Mouse (Mus musculus) limb, embryonic 13.5 days (tissue): ENCODE measurements around the gene Rtn4rl1. TPM values are rescaled to one million over a fixed set of nuclear protein-coding genes. Genes with fewer than 3 reads are reported as not detected.

ENCODE experiments used
- ATAC-seq: fragments of 200-750 bp; cut with Nextera tagmentation; 2 replicates; pipeline ENCODE4 v1.8.0; 2017; ENCODE audit warnings: low read depth, moderate number of reproducible peaks, moderate TSS enrichment; ENCODE audit not compliant: low FRiP score
- H3K27ac ChIP-seq: fragments of 300-500 bp; sonication (generic); 2 replicates; pipeline ENCODE4 v1.5.1; 2015; ENCODE audit warnings: inconsistent platforms, mild to moderate bottlenecking, moderate library complexity
- H3K27me3 ChIP-seq: fragments of 300-500 bp; sonication (generic); 2 replicates; pipeline ENCODE4 v1.6.1; 2015; ENCODE audit warnings: mild to moderate bottlenecking, inconsistent platforms
- H3K36me3 ChIP-seq: fragments of 300-500 bp; sonication (generic); 2 replicates; pipeline ENCODE4 v1.6.1; 2015; ENCODE audit warnings: inconsistent platforms, mild to moderate bottlenecking, moderate library complexity
- H3K4me1 ChIP-seq: fragments of 300-500 bp; sonication (generic); 2 replicates; pipeline ENCODE4 v1.6.1; 2015; ENCODE audit warnings: inconsistent platforms
- H3K4me2 ChIP-seq: fragments of 300-500 bp; sonication (generic); replicated peaks from 2 replicates; pipeline ENCODE4 v1.6.1; 2015; ENCODE audit warnings: inconsistent platforms, mild to moderate bottlenecking, moderate library complexity
- H3K4me3 ChIP-seq: fragments of 300-500 bp; sonication (generic); 2 replicates; pipeline ENCODE4 v1.5.1; 2015; ENCODE audit warnings: moderate library complexity, mild to moderate bottlenecking, inconsistent platforms
- H3K9ac ChIP-seq: fragments of 300-500 bp; sonication (generic); 2 replicates; pipeline ENCODE4 v1.6.1; 2015; ENCODE audit warnings: mild to moderate bottlenecking, inconsistent platforms
- H3K9me3 ChIP-seq: fragments of 300-500 bp; sonication (generic); 2 replicates; pipeline ENCODE4 v1.6.1; 2016; ENCODE audit warnings: inconsistent platforms
- WGBS: fragments of 180-500 bp; shearing (Covaris S2); methylation state at CpG from one replicate; pipeline ENCODE4 v1.1.7; 2015; 5-methylcytosine and 5-hydroxymethylcytosine counted together
- polyA plus RNA-seq: library from polyadenylated mRNA; unstranded; fragments of >200 nt; fragmentation: Nextera tagmentation; extraction: Ambion mirVana; gene quantifications from 2 replicates; pipeline ENCODE4 v1.2.1, GENCODE M21; 2015

Gene Rtn4rl1
- polyA plus RNA-seq, 1 experiment from 2014 or later: 3.1 TPM

- Histone ChIP-seq H3K9me3 (no peaks in the 10 kb centered on the region), H3K27ac (peak overlapping the region; percentile 92), H3K9ac (peak overlapping the region; percentile 90), H3K4me3 (peak overlapping the region; percentile 75), H3K36me3 (peaks cover 54% of the 10 kb centered on the region), H3K27me3 (peaks cover 94% of the 10 kb centered on the region), H3K4me2 (peak overlapping the region; percentile 87), H3K4me1 (peaks cover 89% of the 10 kb centered on the region)
- 3% methylated on average over 67 of the region's 68 CpGs for WGBS
- no peak for ATAC-seq
Observed at GRCm38 (mm10) chr11:75166861-75167642, 26.5 kb upstream of the Rtn4rl1 start.

GRCm38 (mm10) chr11:75167643-75168589 is 25.7 kb upstream of the Rtn4rl1 start:
- peaks cover 99% of the 10 kb centered on the region for H3K27me3 ChIP-seq
- peak overlapping the region; percentile 75 for H3K4me3 ChIP-seq
- H3K9ac ChIP-seq: peak overlapping the region; percentile 90
- WGBS: 5% methylated on average over 53 of the region's 63 CpGs
- H3K36me3 ChIP-seq: peaks cover 46% of the 10 kb centered on the region
- peak overlapping the region; percentile 92 for H3K27ac ChIP-seq
- peaks cover 89% of the 10 kb centered on the region for H3K4me1 ChIP-seq
- H3K4me2 ChIP-seq: peak overlapping the region; percentile 87
- no peak for ATAC-seq
- H3K9me3 ChIP-seq: no peaks in the 10 kb centered on the region

- Histone ChIP-seq H3K27ac (peak overlapping the region; percentile 92), H3K4me2 (peak overlapping the region; percentile 87), H3K36me3 (peaks cover 37% of the 10 kb centered on the region), H3K27me3 (peaks cover 99% of the 10 kb centered on the region), H3K9ac (peak overlapping the region; percentile 90), H3K4me1 (peaks cover 86% of the 10 kb centered on the region), H3K4me3 (peak overlapping the region; percentile 75), H3K9me3 (no peaks in the 10 kb centered on the region)
- under 1% methylated on average over 72 of the region's 83 CpGs for WGBS
- peak; percentile 43 for ATAC-seq
Observed at GRCm38 (mm10) chr11:75168590-75169361, 24.8 kb upstream of the Rtn4rl1 start.

- Histone ChIP-seq H3K9me3 (no peaks in the 10 kb centered on the region), H3K36me3 (peaks cover 29% of the 10 kb centered on the region), H3K4me2 (peak within 1 kb of the TSS; percentile 87), H3K4me3 (peak within 1 kb of the TSS; percentile 75), H3K27me3 (peaks cover 96% of the 10 kb centered on the region), H3K9ac (peak within 1 kb of the TSS; percentile 90), H3K27ac (peak within 1 kb of the TSS; percentile 92), H3K4me1 (peaks cover 83% of the 10 kb centered on the region)
- no peak for ATAC-seq
- WGBS: 4% methylated on average over 23 of the region's 23 CpGs
Observed at GRCm38 (mm10) chr11:75169405-75170080, 24.0 kb upstream of the Rtn4rl1 start, which contains the start of gene Hic1. Gene Hic1, minus strand, starts transcription at chr11:75169519.

- H3K9ac ChIP-seq: peak overlapping the region; percentile 43; the same call in 1 of the 2 replicates
- peaks cover 76% of the 10 kb centered on the region for H3K4me1 ChIP-seq
- ATAC-seq: peak; percentile 60
Observed at GRCm38 (mm10) chr11:75170136-75170751, 23.3 kb upstream of the Rtn4rl1 start.

GRCm38 (mm10) chr11:75171186-75171865 is 22.3 kb upstream of the Rtn4rl1 start:
- Histone ChIP-seq H3K27me3 (peaks cover 78% of the 10 kb centered on the region), H3K9ac (no peak overlapping the region), H3K36me3 (peaks cover 18% of the 10 kb centered on the region), H3K27ac (no peak overlapping the region), H3K4me3 (peak overlapping the region; percentile 56), H3K4me1 (peaks cover 65% of the 10 kb centered on the region), H3K4me2 (peak overlapping the region; percentile 85), H3K9me3 (no peaks in the 10 kb centered on the region)
- no peak for ATAC-seq
- WGBS: 12% methylated on average over 17 of the region's 17 CpGs

More at GRCm38 (mm10) chr11:75170136-75170751, 23.3 kb upstream of the Rtn4rl1 start:
- peaks cover 89% of the 10 kb centered on the region for H3K27me3 ChIP-seq
- no peak overlapping the region for H3K27ac ChIP-seq
- H3K4me3 ChIP-seq: peak overlapping the region; percentile 75
- no peaks in the 10 kb centered on the region for H3K9me3 ChIP-seq
- H3K4me2 ChIP-seq: peak overlapping the region; percentile 87
- under 1% methylated on average over 38 of the region's 38 CpGs for WGBS
- peaks cover 22% of the 10 kb centered on the region for H3K36me3 ChIP-seq

GRCm38 (mm10) chr11:75172151-75173094 is 21.2 kb upstream of the Rtn4rl1 start:
- peaks cover 18% of the 10 kb centered on the region for H3K36me3 ChIP-seq
- H3K27ac ChIP-seq: no peak overlapping the region
- no peaks in the 10 kb centered on the region for H3K9me3 ChIP-seq
- peak overlapping the region; percentile 43 for H3K9ac ChIP-seq
- H3K4me3 ChIP-seq: peak overlapping the region; percentile 56
- H3K4me1 ChIP-seq: peaks cover 57% of the 10 kb centered on the region
- no peak for ATAC-seq
- peak overlapping the region; percentile 85 for H3K4me2 ChIP-seq
- peaks cover 68% of the 10 kb centered on the region for H3K27me3 ChIP-seq
- under 1% methylated on average over 75 of the region's 75 CpGs for WGBS

GRCm38 (mm10) chr11:75173095-75173798 is 20.3 kb upstream of the Rtn4rl1 start:
- Histone ChIP-seq H3K4me2 (peak overlapping the region; percentile 85), H3K27me3 (peaks cover 59% of the 10 kb centered on the region), H3K4me1 (peaks cover 63% of the 10 kb centered on the region), H3K9ac (peak overlapping the region; percentile 51), H3K36me3 (peaks cover 21% of the 10 kb centered on the region), H3K4me3 (peak overlapping the region; percentile 56), H3K9me3 (no peaks in the 10 kb centered on the region), H3K27ac (no peak overlapping the region)
- under 1% methylated on average over 69 of the region's 71 CpGs for WGBS
- peak; percentile 44 for ATAC-seq

GRCm38 (mm10) chr11:75173799-75174165 is 19.8 kb upstream of the Rtn4rl1 start:
- H3K4me1 ChIP-seq: peaks cover 58% of the 10 kb centered on the region
- 2% methylated on average over 15 of the region's 15 CpGs for WGBS
- H3K9ac ChIP-seq: peak overlapping the region; percentile 51

More at GRCm38 (mm10) chr11:75173799-75174165, 19.8 kb upstream of the Rtn4rl1 start:
- Histone ChIP-seq H3K27ac (no peak overlapping the region), H3K27me3 (peaks cover 54% of the 10 kb centered on the region), H3K4me3 (peak overlapping the region; percentile 56), H3K4me2 (peak overlapping the region; percentile 85), H3K9me3 (no peaks in the 10 kb centered on the region), H3K36me3 (peaks cover 21% of the 10 kb centered on the region)
- no peak for ATAC-seq
